Mouse (Mus musculus) small intestine, adult 2 months (tissue): ENCODE measurements around the gene Il17ra.

Experiments used
- CTCF ChIP-seq: fragments of 200-500 bp; IDR thresholded peaks from 2 replicates; pipeline ENCODE4 v1.5.1; 2012; ENCODE audit warnings: low read depth, mild to moderate bottlenecking, control low read depth, inconsistent platforms, low read length, moderate library complexity, mixed read lengths; ENCODE audit not compliant: insufficient replicate concordance, insufficient read length; ENCODE audit errors: extremely low read depth
- POLR2A ChIP-seq: fragments of 200-500 bp; IDR thresholded peaks from 2 replicates; pipeline ENCODE4 v1.6.1; 2012; ENCODE audit warnings: low read depth, mild to moderate bottlenecking, control low read depth, inconsistent platforms, low read length, moderate library complexity

DNA sequence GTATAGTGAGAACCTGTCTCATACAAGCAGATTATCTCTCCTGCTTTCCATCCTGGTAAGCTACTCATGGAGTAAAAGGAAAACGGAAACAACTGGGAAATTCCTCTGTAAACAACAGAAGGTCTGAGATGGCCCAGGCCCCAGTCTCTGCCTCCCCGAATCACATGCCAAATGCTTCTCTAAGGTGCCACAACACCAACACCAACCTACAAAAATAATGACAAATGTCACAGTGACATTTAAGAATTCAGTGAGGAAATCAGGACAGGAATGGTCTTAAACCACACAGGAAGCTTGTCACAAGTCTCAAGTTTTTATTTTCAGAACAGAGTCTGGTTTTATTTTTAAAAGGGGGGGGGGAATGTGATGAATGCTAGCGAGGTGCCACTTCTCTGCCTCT is 25.6 kb downstream of the Il17ra start:
- TF ChIP-seq POLR2A: no peak
- no peak for TF ChIP-seq CTCF
